Mouse (Mus musculus): Measurements from ENCODE around the gene Hoxd4.

Gene Hoxd4

DNA sequence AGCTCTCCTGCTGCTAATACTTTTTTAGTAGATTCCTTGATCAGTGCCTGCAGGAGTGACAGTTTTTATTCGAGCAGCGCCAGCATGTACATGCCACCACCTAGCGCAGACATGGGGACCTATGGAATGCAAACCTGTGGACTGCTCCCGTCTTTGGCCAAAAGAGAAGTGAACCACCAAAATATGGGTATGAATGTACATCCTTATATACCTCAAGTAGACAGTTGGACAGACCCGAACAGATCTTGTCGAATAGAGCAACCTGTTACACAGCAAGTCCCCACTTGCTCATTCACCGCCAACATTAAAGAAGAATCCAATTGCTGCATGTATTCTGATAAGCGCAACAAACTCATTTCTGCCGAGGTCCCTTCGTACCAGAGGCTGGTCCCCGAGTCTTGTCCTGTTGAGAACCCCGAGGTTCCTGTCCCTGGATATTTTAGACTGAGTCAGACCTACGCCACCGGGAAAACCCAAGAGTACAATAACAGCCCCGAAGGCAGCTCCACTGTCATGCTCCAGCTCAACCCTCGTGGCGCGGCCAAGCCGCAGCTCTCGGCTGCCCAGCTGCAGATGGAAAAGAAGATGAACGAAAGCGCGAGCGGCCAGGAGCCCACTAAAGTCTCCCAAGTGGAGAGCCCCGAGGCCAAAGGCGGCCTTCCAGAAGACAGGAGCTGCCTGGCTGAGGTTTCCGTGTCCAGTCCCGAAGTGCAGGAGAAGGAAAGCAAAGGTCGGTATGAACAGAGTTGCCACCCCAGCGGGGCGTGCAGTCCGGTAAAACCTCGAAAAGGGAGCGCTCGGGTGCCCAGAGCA, 19.5 kb upstream of the Hoxd4 start:
- DNase-seq (ENCODE audit: low read depth, low spot score): no peak

DNA sequence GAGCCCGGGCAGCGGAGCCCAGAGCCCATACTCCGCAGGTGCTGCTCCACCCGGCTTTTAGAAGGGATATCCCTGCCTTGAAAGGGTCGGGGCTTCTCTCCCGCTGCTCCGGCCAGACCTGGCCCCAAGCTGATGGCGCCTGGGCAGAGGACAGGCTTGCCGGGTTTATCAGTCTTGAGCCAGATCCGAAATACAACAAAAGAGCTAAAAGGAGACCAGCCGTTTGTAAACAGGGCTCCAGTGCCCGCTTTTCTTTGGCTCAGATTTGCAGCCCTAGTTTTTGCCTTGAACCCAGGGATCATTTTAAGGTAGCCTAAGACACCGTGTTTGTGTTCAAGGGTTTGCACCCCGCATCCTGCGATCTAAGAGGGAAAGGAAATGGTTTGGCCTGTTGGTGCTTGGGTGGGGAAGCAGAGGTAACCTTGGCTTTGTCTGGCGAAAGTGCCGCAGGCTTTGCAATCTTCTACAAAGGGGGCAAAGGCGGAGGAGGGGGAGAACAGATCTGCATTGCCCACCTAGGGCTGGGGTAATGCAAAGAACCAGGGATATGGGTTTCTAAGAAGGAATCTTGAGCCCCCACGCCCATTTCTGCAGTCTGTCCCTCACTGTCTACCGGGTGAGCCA, 18.8 kb upstream of the Hoxd4 start:
- no peak for DNase-seq (ENCODE audit: low read depth, low spot score)

DNA sequence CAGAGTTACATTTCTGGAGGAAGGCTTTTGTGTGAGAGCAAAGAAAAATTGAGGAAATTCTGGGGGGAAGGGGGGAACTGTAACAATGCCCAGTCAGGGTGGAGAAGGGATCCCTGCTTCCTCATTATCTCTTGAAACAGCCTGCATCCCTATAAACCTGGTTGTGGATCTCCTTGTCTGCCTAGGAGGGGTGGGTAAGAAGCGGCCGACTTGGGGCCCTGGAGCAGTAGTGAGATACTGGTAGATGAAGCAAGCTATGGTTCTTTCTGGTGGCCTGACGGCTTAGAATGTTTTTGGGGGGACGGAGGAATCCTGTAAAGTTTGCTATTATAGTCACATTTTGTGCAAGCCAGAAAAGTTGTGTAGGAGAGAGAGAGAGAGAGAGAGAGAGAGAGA, 18.3 kb upstream of the Hoxd4 start:
- DNase-seq (ENCODE audit: low read depth, low spot score): no peak

DNA sequence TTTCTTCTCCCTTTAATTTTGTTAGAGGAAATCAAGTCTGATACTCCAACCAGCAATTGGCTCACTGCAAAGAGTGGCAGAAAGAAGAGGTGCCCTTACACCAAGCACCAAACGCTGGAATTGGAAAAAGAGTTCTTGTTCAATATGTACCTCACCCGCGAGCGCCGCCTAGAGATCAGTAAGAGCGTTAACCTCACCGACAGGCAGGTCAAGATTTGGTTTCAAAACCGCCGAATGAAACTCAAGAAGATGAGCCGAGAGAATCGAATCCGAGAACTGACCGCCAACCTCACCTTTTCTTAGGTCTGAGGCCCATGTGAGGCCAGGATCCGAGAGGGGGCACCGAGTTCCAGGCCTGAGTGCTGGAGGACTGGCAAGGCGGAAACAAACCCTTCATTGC, 17.7 kb upstream of the Hoxd4 start:
- no peak for DNase-seq (ENCODE audit: low read depth, low spot score)

DNA sequence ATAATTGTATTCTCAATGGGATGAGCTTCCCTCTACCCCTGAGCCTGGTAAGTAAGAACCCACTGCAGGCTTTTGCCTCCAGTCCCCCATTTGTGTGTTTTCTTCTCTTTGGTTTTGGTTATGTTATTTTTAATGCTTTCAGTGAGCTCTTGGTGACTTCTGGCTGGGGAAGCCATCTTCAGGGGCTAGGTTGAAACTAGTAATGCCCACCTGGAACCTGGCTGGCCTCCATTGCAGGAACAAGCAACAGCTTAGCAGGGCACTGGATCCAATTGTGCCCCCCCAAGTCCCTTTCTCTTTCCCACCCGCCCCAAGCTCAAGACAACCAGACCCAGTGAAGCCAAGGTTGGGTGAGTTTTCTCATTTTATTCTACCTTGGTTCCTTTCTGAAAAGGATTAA, 16.3 kb upstream of the Hoxd4 start:
- no peak for DNase-seq (ENCODE audit: low read depth, low spot score)

DNA sequence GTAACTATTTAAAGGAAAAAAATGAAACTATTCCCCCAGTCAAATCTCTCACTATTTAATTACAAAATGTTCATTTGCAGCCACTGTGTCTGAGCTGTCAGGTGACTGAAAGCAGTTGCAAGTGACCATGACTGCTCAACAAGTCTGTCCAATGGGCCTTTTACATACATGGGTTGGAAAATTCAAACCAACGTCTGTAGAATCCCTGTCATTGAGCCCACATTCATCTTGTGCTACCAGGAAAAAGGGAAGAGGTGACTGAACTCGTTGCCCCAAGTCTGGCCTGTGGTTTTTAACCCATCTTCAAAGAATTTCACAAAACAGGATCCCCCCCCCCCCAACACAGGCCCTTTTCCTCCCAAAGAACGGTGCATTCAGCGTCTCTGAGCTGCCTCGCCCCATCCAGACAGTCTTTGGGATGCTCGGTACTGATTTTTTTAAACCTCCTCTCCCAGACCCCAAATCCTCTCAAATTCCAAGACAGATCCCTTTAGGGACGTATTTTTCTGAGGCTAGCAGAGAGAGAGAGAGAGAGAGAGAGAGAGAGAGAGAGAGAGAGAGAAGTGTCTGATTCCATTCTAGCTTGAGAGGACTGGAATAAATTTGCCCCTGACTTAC, 15.8 kb upstream of the Hoxd4 start:
- DNase-seq (ENCODE audit: low read depth, low spot score): no peak

DNA sequence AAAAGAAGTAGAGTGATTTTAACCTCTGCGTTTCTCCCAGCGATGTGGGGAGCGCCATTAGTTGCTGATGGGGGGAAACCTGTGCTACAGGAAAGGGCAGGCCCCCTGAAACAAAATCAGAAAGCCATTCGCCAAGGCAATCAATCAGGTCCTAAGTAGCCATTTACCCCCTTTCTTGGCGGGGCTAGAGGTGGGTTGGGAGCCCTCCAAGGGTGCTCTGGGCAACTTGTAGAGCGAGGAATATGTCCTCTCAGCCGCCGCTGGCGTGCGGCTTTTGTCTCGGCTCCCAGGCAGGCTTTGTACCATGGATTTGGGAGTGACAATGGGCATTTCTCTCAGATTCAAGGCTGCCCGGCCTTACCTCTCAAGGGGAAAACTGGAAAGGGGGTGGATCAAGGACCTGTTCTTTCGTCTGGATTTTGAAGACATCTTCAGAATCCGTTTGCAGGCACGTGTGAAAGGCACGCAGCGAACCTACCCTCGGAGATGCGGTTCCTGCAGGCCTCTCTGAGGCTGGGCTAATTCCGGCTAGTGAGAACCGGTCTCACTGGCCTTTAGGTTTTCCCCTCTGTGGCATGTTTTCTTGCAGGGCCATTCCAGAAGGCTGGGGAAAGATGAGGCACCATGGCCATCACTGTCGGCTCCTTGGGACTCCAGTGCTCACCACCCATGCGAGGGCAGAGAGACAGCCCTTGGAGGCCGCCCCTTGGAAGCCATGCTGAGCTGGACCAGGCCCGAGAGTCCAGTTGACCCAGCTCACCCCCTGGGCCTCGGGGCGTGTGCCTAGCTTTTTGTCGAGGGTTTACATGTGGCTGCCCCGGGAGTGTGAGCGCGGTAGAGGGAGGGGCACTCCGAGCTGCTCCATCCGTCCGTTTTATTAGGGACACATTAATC, 15.0 kb upstream of the Hoxd4 start:
- DNase-seq (ENCODE audit: low read depth, low spot score): no peak

DNA sequence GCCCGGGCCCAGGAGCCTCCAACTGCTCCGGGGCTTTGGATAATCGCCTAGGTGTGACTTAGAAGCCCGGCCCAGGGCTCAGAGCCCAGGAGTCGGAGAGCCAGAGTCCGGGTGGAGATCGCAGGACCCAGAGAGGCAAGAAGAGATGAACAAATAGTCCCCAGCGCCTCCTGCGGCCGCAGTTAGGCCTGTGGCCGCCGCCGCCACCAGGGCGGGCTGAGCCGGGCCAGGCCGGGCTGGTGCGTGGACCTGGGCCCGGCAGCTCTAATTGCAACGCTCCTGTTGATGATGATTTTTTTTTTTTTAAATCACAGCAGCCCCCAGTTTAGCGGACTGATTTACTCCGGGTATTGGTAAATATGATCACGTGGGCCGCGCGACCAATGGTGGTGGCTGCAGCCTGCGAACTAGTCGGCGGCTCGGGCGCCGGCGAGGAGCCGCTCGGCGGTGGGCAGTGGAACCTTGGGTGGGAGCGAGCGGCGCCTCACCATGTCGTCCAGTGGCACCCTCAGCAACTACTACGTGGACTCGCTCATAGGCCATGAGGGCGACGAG, 14.1 kb upstream of the Hoxd4 start, which contains the start of gene Hoxd9:
Gene Hoxd9 (plus strand): TSS at position 161 of the 555 bp plus-strand sequence.
- DNase-seq (ENCODE audit: low read depth, low spot score): peak; percentile 61

DNA sequence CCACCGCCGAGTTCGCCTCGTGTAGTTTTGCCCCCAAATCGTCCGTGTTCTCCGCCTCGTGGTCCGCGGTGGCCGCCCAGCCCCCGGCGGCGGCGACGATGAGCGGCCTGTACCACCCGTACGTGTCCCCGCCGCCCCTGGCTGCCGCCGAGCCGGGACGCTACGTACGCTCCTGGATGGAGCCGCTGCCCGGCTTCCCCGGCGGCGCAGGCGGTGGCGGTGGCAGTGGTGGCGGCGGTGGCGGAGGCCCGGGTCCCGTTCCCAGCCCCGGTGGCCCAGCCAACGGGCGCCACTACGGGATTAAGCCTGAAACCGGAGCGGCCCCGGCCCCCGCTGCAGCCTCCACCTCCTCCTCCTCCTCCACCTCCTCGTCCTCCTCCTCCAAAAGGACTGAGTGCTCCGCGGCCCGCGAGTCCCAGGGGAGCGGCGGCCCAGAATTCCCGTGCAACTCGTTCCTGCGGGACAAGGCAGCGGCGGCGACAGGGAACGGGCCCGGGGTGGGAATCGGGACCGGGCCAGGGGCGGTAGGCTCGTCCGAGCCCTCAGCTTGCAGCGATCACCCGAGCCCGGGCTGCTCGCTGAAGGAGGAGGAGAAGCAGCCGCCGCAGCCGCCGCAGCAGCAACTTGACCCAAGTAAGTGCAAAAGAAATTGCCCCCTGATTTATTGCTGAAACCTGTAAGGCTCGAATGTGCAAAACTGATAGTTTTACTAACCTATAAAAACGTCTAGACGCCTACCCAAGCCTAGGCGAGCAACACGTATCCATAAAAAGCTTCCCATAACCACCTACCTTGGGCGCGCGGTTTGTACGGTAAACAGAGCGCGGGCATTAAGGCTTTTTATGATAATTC, 13.3 kb upstream of the Hoxd4 start:
- no peak for DNase-seq (ENCODE audit: low read depth, low spot score)

DNA sequence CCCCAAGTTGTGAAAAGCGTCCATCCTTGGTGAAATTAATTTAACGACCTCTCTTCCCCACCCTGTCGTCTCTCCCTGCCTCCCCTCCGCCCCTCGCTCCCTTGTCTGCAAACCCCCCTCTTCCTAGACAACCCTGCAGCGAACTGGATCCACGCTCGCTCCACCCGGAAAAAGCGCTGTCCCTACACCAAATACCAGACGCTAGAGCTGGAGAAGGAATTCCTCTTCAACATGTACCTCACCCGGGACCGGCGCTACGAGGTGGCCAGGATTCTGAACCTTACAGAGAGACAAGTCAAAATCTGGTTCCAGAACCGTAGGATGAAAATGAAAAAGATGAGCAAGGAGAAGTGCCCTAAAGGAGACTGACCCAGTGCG, 12.7 kb upstream of the Hoxd4 start:
- DNase-seq (ENCODE audit: low read depth, low spot score): no peak

DNA sequence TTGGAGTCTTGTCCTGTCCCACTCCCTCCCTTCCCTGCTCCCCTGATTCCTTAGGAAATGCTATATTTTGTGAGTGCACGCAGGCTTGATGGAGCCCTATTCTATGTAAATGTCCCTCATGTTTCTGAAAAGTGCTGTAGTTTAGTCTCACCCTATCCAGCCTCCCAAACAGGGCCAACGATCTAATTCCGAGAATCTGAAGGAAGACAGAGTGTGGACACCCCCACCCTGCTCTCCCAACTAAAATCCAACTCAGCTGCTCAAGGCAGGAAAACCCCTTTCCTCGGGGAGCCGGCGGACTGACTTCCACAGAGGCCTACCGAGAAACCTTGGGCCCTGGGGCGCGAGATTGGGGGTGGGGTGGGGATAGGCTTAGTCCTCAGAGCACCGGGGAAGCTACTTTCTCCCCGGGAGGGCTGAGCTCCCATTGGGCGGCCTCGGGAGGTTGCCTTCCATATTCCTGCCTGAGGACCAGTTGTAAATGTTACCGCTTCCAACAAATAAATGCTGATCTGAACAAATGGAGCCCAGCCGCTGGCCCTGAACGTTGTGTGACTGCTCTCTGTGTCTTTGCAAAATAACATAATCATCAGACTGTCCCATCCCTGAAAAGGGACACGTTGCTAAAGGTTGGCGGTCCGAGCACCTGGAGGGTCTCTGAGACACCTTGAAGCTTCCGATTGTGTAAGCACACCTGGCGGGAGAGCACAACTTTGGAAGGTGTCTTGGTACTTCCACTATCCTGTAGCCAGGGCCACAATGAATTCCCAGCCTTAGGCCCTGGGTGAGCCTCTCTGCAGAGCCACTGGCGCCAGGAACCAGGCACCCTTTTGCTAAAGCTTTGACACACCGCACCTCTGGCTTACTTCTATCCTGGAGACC, 11.8 kb upstream of the Hoxd4 start:
- DNase-seq (ENCODE audit: low read depth, low spot score): no peak

DNA sequence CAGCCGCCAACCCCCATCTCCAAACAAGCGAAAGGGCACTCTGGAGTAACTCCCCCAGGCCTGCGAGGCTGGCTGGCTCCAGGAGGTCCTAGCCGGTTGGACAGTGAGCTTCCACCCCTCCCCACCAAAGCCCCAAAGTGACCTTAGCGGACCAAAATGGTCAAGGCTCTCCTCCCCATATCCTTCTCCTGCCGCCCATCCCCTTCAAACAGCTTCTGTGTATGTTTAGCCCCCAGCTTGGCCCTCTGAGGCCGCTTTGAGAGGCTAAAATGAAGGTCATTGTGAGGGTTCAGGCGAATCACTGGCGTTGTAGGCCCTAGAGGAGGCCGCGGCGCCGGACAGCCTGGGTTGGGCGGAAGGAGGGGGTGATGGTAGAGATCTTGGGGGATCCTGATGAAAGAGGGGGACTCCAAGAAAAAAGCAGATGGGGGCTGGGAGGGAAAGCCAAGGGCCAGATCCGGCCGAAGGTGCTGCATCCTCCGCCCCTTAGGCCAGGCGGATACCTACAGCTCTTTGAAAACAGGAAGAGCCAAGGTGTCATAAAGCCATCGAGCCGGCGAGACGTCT, 11.1 kb upstream of the Hoxd4 start:
- no peak for DNase-seq (ENCODE audit: low read depth, low spot score)

DNA sequence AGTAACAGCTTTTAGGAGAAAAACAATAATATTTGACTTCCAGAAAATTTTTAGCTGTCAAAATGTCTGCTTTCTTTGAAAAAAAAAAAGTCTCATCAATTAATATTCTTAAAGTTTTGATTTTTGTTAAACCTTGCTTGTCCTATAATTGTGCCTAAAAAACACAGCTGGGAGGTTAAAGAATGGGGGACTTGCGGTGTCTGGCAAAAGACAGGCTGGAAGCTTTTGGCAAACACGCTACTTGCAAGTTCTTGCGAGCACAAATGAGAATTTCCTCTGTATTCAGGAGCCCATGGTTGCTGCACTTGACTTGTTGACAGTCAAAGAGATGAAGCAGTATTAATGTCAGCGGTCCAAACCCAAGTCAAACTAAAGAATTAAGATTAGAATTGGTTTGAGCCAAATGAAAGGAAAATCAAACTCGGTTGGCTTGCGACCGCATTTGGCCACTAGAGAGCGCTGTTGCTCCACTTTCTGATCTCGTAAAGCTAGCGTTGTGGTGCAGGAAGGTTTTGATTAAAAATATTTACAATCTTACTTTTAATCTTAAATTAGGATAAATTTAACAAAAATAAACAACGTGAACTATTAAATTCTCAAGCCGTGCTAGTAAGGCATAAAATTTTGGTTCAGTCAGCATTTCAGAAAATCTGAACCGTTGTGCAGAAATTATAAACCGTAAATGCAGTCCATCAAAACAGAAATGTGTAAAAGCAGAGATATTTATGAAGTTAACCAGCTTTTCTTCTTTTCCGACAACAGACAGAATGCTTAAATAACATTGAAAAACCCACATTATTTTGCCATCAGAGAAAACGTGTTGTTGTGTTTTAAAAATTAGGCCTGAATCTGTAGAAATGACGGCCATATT, 9.5 kb upstream of the Hoxd4 start:
- DNase-seq (ENCODE audit: low read depth, low spot score): peak; percentile 87

DNA sequence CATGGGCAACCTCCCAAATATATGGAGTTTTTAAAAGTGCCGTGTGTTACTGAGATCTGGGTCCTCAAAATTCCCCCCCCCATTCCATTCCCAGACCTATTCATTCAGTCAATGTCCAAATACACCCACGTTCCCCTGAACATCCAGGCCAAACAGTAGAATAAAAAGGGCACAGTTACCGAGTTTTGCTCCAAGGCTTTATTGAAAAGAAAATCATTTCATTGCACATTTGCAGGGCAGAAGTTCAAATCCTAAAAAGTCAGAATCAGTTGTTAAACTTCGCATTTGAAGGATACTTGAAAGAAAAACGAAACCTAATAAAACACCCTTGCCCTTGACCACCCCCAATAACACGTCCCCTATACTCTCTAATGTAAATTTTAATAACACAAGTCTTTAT, 8.9 kb upstream of the Hoxd4 start:
- DNase-seq (ENCODE audit: low read depth, low spot score): no peak

DNA sequence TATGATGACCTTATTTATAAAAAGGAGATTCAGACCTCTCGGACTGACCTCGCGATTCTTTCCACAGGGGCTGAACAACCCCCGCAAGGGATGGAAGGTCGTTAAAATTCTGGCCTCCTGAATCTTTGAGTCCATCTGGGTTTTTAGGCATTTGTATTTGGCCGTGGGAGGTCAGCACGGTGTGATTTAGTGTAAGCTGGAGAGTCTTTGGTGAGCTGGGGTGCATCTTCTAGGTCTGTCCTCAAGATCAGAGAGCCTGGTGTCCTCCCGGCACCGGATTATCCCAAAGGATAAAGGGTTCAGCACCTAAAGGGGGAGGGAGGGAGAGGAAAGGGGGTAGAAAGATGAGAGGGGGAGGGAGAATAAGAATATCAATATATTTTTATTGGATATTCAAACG, 8.4 kb upstream of the Hoxd4 start:
- no peak for DNase-seq (ENCODE audit: low read depth, low spot score)

DNA sequence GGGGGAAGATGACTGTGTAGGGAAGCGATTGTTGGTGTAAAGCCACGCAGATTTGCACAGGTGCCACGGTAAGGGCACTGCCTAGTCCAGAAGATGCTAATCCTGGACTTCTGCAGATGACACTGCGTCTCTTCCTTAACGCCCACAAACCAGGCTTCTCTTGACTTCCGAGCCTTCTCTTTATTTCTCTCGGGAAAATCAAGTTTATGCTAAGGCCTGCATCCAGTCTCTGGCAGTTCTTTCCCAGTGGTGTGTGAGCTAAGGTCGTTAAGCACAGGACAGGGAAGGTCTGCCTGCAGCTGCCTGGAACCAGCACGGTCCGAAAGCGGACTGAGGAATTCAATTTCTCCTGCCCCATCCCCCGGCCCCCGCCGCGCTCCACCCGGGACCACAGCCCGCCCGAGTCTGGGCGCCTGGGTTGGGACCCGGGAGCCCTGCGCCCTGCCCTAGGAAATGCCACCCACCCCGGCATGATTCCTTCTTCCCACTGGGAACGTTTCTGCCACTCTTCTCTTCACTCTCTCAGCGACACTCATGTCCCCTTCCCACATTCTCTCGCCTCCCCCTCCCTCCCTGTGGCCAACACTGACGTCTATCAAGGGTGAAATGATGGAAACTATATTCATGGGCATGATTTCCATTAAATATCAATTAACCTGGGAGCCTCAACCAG, 7.9 kb upstream of the Hoxd4 start:
- no peak for DNase-seq (ENCODE audit: low read depth, low spot score)

DNA sequence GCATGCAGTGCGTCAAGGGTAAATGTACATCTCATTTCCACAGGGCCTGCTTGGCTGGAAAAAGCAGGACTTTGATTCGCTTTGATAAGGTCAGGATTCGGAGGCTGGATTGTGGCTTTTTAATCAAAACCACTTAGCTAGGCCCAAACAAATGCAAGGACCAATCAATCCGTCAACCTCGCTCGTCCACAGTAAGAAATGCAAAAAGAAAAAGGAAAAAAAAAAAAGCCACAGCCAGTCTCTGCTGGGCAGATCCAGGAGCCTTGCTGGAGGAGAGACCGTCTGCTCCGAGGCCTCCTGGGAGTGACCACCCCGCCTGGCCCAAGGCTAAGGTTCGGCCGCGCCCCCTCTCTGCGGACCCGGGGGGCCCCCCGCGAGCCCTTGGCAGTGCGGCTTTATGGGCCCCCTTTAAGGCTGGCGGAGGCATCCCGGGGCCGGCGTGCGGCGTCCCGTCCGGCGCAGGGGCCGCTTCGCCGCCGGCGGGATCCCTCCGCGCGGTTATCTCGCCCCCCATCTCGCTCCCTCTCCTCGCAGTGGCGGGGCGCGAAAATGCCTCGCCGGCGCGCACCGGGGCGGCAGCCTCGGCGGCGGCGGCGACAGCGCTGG, 7.2 kb upstream of the Hoxd4 start, which contains the start of gene Hoxd8:
Gene Hoxd8 (plus strand): TSS at position 223 of the 606 bp plus-strand sequence.
- DNase-seq (ENCODE audit: low read depth, low spot score): peak; percentile 71

Data from 3T3-L1 (cell line).